Mouse (Mus musculus): Measurements from ENCODE around the gene Begain. TPM values are rescaled to one million over a fixed set of nuclear protein-coding genes. Genes with fewer than 3 reads are reported as not detected.

The Begain gene
- polyA plus RNA-seq, 1 experiment: 10.5 TPM

GRCm38 (mm10) chr12:108987448-108987847 lies 80.6 kb downstream of the Begain start:
- no peak overlapping the region for H3K4me3 ChIP-seq (ENCODE audit: insufficient read depth, low read length)
- no peak overlapping the region for H3K27ac ChIP-seq (ENCODE audit: insufficient read depth, low read length)
- H3K4me1 ChIP-seq (ENCODE audit: control insufficient read depth, insufficient read depth, low read length): 0 out of 2 replicates have a peak, but pooled peaks cover 2% of the 10 kb centered on the region
- TF ChIP-seq CTCF (IDR thresholded peaks at IDR 0.05; ENCODE audit: borderline replicate concordance, insufficient read depth, low read length): no peak
- TF ChIP-seq POLR2A (IDR thresholded peaks at IDR 0.05; ENCODE audit: low read depth, low read length): no peak

- no peak overlapping the region; the same call in 1 of the 2 replicates for H3K27ac ChIP-seq (ENCODE audit: insufficient read depth, low read length)
- TF ChIP-seq CTCF (IDR thresholded peaks at IDR 0.05; ENCODE audit: borderline replicate concordance, insufficient read depth, low read length) (no peak), POLR2A (IDR thresholded peaks at IDR 0.05; ENCODE audit: low read depth, low read length) (no peak)
- H3K4me3 ChIP-seq (ENCODE audit: insufficient read depth, low read length): no peak overlapping the region
- H3K4me1 ChIP-seq (ENCODE audit: control insufficient read depth, insufficient read depth, low read length): 0 out of 2 replicates have a peak, but pooled peaks cover 2% of the 10 kb centered on the region
Observed at GRCm38 (mm10) chr12:108985025-108985424, 83.0 kb downstream of the Begain start.

- Histone ChIP-seq H3K4me1 (ENCODE audit: control insufficient read depth, insufficient read depth, low read length) (0 out of 2 replicates have a peak, but pooled peaks cover 2% of the 10 kb centered on the region), H3K27ac (ENCODE audit: insufficient read depth, low read length) (no peak overlapping the region), H3K4me3 (ENCODE audit: insufficient read depth, low read length) (no peak overlapping the region)
- TF ChIP-seq CTCF (IDR thresholded peaks at IDR 0.05; ENCODE audit: borderline replicate concordance, insufficient read depth, low read length) (no peak), POLR2A (IDR thresholded peaks at IDR 0.05; ENCODE audit: low read depth, low read length) (no peak)
Observed at GRCm38 (mm10) chr12:108984471-108984870, 83.5 kb downstream of the Begain start.

- Histone ChIP-seq H3K4me3 (ENCODE audit: insufficient read depth, low read length) (no peak overlapping the region), H3K4me1 (ENCODE audit: control insufficient read depth, insufficient read depth, low read length) (0 out of 2 replicates have a peak, but pooled peaks cover 2% of the 10 kb centered on the region), H3K27ac (ENCODE audit: insufficient read depth, low read length) (no peak overlapping the region)
- TF ChIP-seq POLR2A (IDR thresholded peaks at IDR 0.05; ENCODE audit: low read depth, low read length) (no peak), CTCF (IDR thresholded peaks at IDR 0.05; ENCODE audit: borderline replicate concordance, insufficient read depth, low read length) (no peak)
Observed at GRCm38 (mm10) chr12:108983496-108983895, 84.5 kb downstream of the Begain start.

- Histone ChIP-seq H3K4me1 (ENCODE audit: control insufficient read depth, insufficient read depth, low read length) (0 out of 2 replicates have a peak, but pooled peaks cover 2% of the 10 kb centered on the region), H3K4me3 (ENCODE audit: insufficient read depth, low read length) (no peak overlapping the region), H3K27ac (ENCODE audit: insufficient read depth, low read length) (no peak overlapping the region)
- no peak for TF ChIP-seq POLR2A (IDR thresholded peaks at IDR 0.05; ENCODE audit: low read depth, low read length)
- no peak for TF ChIP-seq CTCF (IDR thresholded peaks at IDR 0.05; ENCODE audit: borderline replicate concordance, insufficient read depth, low read length)
Observed at GRCm38 (mm10) chr12:108982684-108982960, 85.4 kb downstream of the Begain start.

Other genes with a start within 250 kb of the Begain start
- 1.5 and 1.6 TPM in 2 replicates for gene Slc25a29, start 232.3 kb downstream of the Begain start, polyA plus RNA-seq (2011; ENCODE audit: insufficient read length, low read depth, missing spikeins)
- gene Slc25a47, start 232.2 kb downstream of the Begain start, polyA plus RNA-seq (2011; ENCODE audit: insufficient read length, low read depth, missing spikeins): 6.6 and 8.6 TPM in 2 replicates
- 2.8 and 4.8 TPM in 2 replicates for gene Wdr25, start 174.6 kb downstream of the Begain start, polyA plus RNA-seq (2011; ENCODE audit: insufficient read length, low read depth, missing spikeins)
- gene Wars, start 174.0 kb downstream of the Begain start, polyA plus RNA-seq (2011; ENCODE audit: insufficient read length, low read depth, missing spikeins): 80.1 and 83.5 TPM in 2 replicates